Mouse (Mus musculus): ENCODE results near the gene Bex1.

GRCm38 (mm10) chrX:136195193-136195944 lies 19.9 kb downstream of the Bex1 start:
- TF ChIP-seq POLR2A (IDR thresholded peaks at IDR 0.05; ENCODE audit: control insufficient read depth, low read depth, low read length) (no peak), CTCF (IDR thresholded peaks at IDR 0.05; ENCODE audit: control insufficient read depth, insufficient read depth, insufficient replicate concordance, low read depth, low read length) (no peak)
